Mouse (Mus musculus) right cerebral cortex, postnatal 36 days (tissue): ENCODE data around the gene S1pr5.
"Not testable (repeated sequence)": the region's sequence is repeated elsewhere in the genome, so short reads cannot be mapped to it uniquely, and the experiment has no call there.

ENCODE experiments used
- DNase-seq, 2 experiments: peaks; one replicate each; pipeline ENCODE4 v3.0.0; 2022; ENCODE audit warnings: low spot score in 2 of 2, mixed read lengths in 1 of 2

The S1pr5 gene

DNA sequence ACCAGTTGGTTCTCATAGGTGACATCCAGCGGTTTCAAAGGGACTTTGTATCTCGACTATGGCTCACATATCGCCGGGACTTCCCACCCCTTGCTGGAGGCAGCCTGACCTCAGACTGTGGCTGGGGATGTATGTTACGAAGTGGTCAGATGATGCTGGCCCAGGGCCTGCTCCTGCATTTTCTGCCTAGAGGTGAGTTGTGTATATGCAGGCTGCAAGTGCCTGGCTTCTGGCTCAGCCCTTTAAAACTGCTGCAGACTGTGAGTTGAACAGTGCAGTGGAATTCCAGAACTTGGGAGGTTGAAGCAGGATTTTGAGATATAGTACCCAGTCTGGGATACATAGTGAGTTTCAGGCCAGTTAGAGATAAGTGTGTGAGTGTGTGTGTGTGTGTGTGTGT lies 18.6 kb upstream of the S1pr5 start:
- DNase-seq: no peak

DNA sequence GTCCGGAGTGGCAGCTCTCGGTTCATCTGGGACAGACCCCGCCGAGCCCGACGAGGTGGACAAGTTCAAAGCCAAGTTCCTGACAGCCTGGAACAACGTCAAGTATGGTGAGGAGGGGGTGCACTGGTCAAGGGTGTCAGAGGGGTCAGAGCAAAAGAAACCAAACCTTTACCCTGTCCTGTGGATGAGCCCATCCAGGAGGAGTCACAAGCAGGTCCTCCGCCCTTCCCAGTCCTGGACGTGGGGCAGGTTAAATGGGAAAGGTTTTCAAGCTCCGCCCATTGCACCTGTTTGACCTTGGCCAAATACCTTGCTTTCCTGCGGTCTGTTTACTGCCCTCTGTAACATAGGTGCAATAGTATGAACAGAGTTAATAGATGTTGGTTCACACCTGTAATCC lies 17.4 kb upstream of the S1pr5 start:
- DNase-seq: no peak

DNA sequence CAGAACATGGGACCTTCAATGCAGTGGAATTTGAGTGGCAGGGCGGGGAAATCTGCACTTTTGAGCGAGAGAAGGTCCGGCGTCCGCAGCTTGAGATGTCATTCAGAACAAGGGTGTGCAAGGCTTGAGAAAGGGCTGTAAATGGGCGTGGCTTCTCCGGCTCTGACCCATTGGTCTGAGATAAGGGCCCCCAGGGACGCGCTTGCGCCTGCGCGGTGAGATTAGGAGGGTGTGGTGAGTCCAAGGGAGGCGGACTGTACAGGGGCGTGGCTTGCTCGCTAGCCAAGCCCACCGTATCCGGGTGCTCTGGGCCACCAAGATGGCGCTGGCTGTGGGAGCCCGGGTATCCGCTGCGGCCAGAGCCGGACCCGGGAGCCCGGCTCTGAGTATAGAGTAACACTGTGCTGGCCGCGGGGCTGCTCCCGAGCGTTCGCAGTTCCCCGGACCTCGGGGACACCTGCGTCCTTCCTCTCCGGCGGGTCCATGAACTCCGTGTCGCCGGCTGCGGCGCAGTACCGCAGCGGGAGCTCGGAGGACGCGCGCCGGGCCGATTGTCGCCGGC lies 16.8 kb upstream of the S1pr5 start, which contains the start of gene Atg4d:
TSS of gene Atg4d (plus strand) at position 294 of the 562 bp plus-strand sequence.
- peak; percentile 95 to 97 for DNase-seq

DNA sequence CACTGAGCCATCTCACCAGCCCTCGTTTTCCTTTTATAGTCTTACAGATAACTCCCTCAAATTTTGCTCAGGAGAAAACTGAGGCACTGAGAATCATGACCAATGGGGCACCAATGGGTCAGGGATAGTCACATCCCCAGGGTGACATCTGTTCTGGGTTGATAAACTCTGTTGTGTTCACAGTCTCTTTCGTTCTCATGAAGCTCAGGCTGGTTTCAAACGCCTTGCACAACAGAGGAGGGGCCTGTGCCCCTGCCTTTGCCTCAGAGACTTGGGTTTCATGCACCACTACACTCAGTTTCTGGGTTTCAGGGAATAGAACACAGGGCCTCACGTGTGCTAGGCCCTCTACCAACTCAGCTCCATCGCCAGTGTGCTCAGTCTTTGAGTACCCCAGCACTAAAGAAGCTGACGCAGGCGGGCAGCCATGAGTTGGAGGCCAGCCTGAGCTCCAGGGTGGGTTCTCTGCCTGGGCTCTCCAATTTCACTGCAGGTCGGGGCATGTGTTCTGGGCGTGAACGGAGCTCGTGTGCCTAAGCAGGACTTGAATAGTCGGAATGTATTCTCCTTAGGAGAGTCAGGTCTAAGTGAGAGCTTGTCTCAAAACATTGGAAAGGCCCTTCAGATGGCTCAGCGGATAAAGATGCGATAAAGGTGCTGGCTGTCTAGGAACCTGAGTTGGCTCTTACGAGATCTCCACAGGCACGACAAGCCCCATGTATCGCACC lies 16.2 kb upstream of the S1pr5 start:
- no peak for DNase-seq

DNA sequence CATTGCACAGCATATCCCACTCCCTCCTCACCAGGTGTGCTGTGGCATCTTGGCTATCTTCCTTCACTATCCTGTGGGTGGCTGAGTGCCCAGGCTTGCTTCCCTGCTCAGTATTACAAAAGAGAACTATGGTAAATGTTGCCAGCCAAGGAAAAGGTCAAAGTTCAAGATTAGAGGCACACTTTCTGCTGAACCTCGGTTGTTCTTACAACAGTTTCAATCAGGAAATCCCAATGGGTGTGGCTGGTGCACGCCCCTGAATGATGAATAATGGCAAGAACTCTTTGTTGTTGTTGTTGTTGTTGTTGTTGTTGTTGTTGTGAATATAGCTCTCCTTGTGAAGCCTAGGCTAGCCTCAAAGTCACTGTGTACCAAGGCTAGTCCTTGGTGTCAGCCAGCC lies 13.6 kb upstream of the S1pr5 start:
- no peak for DNase-seq

DNA sequence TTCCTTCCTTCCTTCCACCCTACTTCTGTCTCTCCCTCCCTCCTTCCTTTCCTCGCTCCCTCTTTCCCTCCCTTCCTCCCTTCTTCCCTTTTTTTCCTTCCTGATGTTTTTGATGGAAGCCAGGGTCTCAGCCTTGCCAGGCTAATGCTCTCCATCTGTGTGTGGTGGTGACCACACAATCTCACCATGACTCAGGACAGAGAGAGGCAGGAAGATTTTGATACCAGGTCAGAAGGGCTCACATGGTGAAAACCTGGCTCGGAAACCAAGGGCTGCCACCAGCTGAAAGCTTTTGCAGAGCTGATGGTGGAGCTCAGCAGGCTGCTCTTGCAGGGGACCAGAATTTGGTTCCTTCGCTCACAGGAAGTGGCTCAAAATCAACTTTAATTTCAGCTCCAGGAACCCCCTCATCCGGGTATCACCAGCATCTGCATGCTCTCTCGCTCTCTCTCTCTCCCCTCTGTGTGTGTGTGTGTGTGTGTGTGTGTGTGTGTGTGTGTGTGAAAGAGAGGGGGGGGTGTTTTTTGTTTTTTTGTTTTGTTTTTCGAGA lies 12.3 kb upstream of the S1pr5 start:
- no peak for DNase-seq

DNA sequence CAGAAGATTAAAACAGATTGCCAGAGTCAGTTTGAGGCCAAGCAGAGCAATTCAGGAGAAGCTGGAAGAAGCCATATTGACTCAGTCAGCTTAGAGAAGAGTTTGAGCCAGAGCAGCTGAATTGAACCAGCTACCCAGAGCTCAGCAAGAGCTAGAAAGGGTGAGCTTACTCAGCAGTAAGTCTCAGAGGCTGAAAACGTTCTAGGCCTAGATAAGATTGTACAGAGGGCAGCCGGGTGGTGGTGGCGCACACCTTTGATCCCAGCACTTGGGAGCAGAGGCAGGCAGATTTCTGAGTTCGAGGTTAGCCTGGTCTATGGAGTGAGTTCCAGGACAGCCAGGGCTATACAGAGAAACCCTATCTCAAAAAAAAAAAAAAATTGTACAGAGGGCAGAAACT lies 8.1 kb upstream of the S1pr5 start:
- not testable (repeated sequence) for DNase-seq

DNA sequence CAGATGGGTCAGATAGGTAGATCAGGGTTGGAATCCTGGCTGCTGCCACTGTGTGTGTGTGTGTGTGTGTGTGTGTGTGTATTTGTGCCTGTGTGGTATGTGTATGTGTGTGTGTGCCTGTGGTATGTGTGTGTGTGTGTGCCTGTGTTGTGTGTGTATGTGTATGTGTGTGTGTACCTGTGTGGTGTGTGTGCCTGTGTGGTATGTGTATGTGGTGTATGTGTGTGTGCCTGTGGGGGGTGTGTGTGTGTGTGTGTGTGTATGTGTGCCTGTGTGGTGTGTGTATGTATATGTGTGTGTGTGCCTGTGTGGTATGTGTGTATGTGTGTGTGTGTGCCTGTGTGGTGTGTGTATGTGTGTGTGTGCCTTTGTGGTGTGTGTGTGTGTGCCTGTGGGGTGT lies 6.4 kb upstream of the S1pr5 start:
- DNase-seq: no peak

DNA sequence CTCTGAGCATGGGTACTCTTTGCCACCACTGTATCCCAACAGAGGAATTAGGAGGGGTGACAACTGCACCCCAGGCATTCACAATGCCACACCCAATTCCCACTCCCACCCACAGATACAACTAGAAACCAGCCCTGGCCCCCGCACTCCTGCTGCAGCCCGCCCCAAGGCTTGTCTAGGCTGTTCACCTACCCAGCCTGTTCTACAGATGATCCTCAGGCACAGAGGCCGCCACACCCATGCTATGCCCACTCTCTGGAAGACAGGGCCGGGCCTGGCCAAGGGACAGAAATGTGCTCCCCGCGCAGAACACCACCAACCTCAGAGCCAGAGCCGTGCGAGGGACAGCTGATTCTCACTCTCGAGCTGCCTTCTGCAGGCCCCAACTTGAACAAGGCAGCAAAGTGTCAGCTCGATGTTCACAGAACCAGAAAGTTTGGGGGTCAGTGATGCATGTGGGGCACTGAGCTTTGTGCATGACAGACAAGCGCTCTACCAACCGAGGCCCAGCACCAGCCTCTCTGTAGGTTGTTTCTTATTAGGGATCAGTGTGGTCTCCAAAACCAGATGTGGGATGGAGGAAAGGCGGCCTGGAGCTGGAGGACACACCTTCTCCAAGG lies 3.0 kb upstream of the S1pr5 start:
- no peak for DNase-seq

DNA sequence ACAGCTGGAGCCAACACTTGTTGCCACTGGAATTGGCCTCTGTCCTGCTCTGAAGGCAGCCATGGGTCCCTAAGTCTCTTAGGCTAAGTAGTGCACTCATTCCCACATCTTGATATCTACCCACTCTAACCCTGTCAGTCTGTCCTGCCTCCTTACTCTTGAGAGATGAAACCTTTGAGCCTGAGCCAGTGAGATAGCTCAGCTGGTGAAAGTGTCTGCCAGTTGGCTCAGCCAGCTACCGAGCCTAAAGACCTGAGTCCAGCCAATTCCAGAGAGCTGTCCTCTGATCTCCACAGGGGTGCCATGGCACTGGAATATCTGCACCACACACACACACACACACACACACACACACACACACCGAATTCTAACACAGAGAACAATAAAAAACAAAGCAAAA lies 2.3 kb upstream of the S1pr5 start:
- DNase-seq: no peak

DNA sequence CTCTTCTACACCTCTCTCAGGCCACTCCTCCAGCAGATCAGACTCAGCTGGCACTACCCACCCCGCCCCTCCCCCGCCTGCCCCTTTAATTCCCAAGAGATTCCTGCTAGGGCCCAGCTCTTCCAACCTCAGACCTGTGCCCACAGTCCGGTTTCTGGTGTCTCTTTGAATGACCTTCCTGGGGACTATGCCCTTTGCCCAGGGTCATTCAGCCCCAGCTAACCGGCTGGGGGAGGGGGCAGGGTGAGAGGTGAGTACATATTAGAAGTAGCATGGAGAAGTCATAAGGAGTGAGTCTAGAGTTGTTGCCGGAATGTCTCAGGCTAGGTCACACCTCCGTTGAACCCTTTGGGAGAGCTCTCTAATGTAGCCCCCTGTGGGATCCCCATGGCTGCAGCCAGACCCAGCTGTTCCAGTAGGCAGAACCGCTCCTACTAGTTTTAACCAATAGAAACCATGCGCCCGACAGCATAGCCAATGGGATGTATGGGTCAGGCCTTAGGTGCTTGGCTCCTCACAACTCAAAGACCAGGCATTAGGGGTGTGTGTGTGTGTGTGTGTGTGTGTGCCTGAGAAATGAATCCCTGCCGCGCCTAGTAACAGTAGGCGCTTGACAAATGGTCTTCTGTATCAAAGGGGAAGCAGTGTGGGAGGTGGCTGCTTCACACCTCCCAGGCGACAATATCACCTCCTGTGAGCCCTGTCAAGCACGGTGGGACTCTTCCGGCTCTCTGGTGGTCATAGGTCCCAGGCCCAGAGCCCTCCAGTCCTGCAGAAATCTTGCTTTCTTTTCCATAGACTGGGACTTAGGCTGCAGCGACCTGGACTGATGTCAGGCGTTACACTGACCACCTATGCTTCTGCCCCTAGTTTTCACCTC lies 1.6 kb upstream of the S1pr5 start:
- no peak for DNase-seq

DNA sequence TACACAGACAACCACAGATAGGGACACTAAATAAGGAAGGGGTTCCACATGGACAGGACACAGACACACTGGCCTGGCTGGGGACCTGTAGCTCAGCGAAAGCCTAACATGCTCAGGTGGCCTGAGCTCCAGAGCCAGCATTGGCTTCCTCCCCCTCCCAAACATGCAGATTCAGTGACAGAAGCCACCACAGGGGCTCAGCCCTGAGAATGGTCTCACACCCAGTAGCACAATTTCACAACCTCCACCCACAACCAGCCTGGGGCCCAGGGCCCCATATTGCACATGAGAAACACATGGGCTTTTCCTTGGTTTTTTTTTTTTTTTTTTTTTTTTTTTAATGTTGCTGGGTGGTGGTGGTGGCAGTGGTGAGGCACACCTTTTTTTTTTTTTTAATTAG lies 1.9 kb downstream of the S1pr5 start:
- DNase-seq: no peak

DNA sequence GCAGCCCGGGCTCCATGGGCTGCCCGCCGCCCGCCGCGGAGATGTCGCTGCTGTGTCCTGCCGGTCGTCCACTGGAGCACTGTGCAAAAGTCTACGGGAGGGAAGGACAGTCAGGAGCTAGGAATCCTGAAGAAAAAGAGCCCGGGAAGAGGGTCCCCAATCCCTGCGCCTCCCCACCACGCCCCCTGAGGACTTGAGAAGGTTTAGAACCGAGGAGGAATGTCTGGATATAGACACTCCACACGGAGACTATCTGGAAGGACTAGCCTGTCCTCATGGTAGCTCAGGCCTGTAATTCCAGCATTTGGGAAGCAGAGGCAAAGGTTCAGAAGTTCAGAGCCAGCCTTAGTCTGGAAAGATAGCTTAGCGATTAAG lies 3.1 kb downstream of the S1pr5 start:
- DNase-seq: no peak

DNA sequence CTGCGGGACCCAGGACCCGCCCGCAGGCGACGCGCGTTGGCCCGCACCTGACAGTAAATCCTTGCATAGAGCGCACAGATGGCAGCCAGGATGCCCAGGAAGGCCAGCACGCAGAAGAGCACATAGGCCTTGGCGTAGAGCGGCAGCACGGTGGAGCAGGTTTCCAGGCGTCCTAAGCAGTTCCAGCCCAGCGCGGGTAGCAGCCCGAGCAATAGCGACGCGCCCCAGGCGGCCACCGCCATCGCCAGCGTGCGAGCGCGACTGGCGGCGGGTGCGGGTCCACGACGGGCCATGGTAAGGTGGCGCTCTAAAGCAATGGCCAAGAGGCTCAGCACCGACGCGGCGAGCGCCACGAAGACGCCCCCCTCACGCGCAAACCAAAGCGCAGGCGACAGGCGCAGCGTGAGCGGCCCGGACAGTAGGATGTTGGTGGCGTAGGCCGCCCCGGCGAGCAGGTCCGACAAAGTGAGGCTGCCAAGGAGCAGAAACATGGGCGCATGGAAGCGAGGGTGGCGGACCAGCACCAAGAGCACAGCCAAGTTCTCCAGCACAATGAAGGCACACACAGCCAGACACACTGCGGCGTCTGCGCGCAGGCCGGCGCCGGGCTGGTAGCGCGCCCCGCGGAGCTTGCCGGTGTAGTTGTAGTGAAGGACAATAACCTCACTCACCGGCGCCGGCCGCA lies 3.7 kb downstream of the S1pr5 start:
- DNase-seq: no peak

DNA sequence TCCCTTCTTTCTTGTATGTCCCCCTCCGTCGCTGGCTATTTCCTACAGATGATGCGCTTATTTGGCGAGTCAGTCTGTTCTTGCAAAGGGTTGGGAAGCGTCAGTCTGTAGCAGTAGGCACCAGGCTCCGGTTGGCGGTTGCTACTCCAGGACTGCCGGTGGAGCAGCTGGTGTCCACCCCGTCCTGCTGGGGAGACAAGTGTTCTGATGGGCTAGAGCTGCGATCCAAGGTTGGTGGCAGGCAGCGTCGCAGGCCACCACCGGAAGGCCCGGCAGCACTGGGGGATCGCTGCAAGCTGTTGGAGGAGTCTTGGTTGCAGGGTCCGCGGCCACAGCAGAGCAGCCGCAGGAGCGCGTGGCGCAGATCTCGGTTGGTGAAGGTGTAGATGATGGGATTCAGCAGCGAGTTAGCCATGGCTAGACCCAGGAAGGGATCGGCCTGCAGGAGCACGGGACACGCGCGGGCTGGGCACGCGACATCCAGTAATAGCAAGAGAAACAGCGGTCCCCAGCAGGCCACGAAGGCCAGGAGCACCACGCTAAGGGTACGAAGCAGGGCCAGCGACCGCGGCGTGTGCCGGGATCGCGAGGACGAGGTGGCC lies 4.3 kb downstream of the S1pr5 start:
- no peak for DNase-seq

DNA sequence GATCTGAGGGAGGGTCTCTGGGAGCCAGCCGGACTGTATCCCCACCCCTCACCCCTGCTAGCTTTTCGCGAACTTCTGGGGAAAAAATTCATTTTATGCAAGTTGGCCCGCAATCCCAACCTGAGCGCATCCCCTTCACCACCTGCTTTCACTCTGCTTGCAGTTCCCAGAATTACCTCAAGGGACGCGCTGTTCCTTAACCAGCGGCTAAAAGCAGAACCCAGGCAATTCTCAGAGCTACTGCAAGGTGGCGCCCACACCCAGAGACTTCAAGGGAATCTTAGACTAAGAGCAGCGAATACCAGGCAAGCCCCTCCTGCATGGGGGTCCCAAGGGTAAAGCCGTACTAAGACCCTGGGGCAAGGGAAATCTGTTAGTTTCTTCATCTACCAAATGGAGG lies 6.9 kb downstream of the S1pr5 start:
- peak; percentile 66 to 69 for DNase-seq

DNA sequence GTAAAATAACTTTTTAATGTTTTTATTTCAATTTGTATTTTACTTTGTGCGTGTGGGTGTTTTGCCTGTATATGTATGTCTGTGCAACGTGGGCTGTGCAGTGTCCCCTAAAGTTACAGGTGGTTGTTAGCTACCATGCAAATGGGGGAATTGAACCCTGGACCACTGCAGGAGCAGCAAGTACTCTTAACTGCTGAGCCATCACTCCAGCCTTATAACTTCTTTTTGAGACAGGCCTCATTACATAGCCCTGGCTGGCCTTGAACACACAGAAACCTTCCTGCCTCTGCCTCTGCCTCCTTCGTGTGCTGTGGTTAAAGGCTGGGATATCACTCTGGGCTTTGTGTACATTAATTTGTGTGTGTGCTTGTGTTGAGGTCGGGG lies 8.8 kb downstream of the S1pr5 start:
- DNase-seq: no peak

DNA sequence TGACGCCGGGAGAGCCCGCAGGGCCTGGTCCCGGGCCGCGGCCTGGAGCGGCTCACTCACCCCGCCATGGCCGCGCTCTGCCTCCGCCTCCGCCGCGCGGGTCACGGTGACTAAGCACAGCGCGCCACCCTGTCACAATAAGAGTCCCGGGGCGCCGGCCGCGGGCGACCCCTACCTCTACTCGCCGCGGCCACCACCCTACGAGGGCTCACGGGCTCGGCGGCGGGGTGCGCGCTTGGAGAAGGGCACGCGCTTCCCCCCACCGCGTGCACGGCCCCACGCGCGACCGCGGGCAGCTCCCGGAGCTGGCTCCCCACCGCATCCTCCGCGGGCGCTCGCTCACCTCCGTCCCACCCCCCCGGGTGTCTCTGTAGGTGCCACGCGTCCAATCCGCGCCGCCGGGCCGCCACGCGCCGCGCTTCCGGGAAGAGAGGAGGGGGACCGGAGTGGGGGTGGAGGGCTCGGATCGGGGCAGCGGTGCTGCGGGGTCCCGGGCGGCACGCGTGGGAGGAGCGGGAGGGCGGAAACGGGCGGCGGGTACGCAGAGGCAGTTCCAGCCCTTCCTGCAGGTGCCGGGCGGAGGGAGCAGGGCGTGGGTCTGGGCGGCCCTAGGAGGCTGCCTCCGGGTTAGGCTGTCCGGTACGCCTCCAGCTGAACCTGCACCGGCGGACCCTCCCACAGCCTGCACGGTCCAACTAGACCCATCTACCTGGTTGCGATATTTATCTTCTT lies 9.3 kb downstream of the S1pr5 start, which contains the start of gene Keap1:
TSS of gene Keap1 (minus strand) at position 629 of the 732 bp plus-strand sequence.
- peak; percentile 50 to 60 for DNase-seq

DNA sequence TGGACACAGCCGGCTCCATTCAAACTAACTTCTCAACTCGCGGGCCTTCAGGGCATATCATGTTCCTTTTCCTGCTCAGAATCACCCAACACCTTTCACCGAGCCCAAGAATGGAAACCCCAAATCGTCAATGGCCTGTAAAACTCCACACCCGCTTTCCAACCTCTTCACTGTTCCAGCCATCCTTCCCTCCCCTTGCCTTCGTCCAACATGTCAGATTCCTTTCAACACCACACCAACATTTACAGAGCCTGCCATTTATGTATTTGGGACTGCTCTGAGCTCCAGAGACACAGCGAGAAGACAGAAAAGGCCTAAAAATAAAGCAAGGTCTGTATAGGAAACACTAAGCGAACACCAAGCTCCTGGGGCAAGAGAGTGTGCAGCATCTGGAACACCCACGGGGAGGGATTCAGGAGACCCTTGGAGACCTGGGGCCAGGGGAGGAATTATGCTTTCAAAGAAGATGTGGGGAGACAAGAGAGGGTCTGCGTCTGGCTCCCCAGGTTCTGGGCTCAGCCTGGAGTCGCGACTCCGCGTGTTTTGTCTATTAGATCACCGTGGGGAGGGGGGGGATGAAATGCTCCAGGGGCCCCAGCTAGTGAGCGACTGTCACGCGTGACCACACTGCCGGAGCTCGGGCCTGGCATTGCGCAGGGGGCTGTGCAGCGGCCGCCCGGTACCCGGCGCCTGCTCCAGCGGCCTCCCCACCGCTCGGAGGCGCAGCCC lies 10.1 kb downstream of the S1pr5 start:
- no peak for DNase-seq
